Mouse (Mus musculus): ENCODE results near the gene Itprid1. TPM values are rescaled to one million over a fixed set of nuclear protein-coding genes. Genes with fewer than 3 reads are reported as not detected.

The Itprid1 gene
- total and polyA plus RNA-seq, 2 experiments from 2014 or later = 0.10 TPM; not detected in 1

- Histone ChIP-seq H3K9me3 (ENCODE audit: low read length) (no peaks in the 10 kb centered on the region), H3K4me2 (ENCODE audit: low read depth, low read length) (no peak overlapping the region), H3K4me3 (ENCODE audit: low read length) (no peak overlapping the region), H3K27me3 (ENCODE audit: insufficient read depth, low read length) (no peaks in the 10 kb centered on the region), H3K36me3 (ENCODE audit: insufficient read depth, low read length) (no peaks in the 10 kb centered on the region), H3K4me1 (ENCODE audit: insufficient read depth, low read length) (peaks cover 3% of the 10 kb centered on the region), H3K27ac (no peak overlapping the region), H3K9ac (replicated peaks; ENCODE audit: low read length) (no peak overlapping the region)
- peak; percentile 81 for ATAC-seq
- TF ChIP-seq CTCF (IDR thresholded peaks at IDR 0.05; ENCODE audit: low read depth) = peak; percentile 79
- DNase-seq (ENCODE audit: low spot score) = peak; percentile 92
- 23% methylated on average over 12 of the region's 12 CpGs for WGBS
Measured at GRCm38 (mm10) chr6:55803991-55804680, 32.6 kb upstream of the Itprid1 start.

GRCm38 (mm10) chr6:55804681-55805000 is 32.1 kb upstream of the Itprid1 start:
- Histone ChIP-seq H3K27ac (no peak overlapping the region), H3K9me3 (ENCODE audit: low read length) (no peaks in the 10 kb centered on the region), H3K36me3 (ENCODE audit: insufficient read depth, low read length) (no peaks in the 10 kb centered on the region), H3K4me1 (ENCODE audit: insufficient read depth, low read length) (peaks cover 3% of the 10 kb centered on the region), H3K4me2 (ENCODE audit: low read depth, low read length) (no peak overlapping the region), H3K9ac (replicated peaks; ENCODE audit: low read length) (no peak overlapping the region), H3K27me3 (ENCODE audit: insufficient read depth, low read length) (no peaks in the 10 kb centered on the region), H3K4me3 (ENCODE audit: low read length) (no peak overlapping the region)
- no peak for DNase-seq (ENCODE audit: low spot score)
- 82% methylated on average over 4 of the region's 4 CpGs for WGBS
- ATAC-seq = no peak
- no peak for TF ChIP-seq CTCF (IDR thresholded peaks at IDR 0.05; ENCODE audit: low read depth)

GRCm38 (mm10) chr6:55805291-55806137 is 31.2 kb upstream of the Itprid1 start:
- peak; percentile 57 for DNase-seq (ENCODE audit: low spot score)
- no peaks in the 10 kb centered on the region for H3K27me3 ChIP-seq (ENCODE audit: insufficient read depth, low read length)
- no peak overlapping the region for H3K9ac ChIP-seq (replicated peaks; ENCODE audit: low read length)
- H3K4me3 ChIP-seq (ENCODE audit: low read length) = no peak overlapping the region
- peaks cover 3% of the 10 kb centered on the region for H3K4me1 ChIP-seq (ENCODE audit: insufficient read depth, low read length)
- WGBS = 54% methylated on average over 9 of the region's 9 CpGs
- H3K4me2 ChIP-seq (ENCODE audit: low read depth, low read length) = no peak overlapping the region
- peak; percentile 87 for ATAC-seq
- H3K36me3 ChIP-seq (ENCODE audit: insufficient read depth, low read length) = no peaks in the 10 kb centered on the region
- no peak for TF ChIP-seq CTCF (IDR thresholded peaks at IDR 0.05; ENCODE audit: low read depth)
- no peak overlapping the region for H3K27ac ChIP-seq
- H3K9me3 ChIP-seq (ENCODE audit: low read length) = no peaks in the 10 kb centered on the region

- WGBS = 70% methylated on average over 2 of the region's 2 CpGs
- no peaks in the 10 kb centered on the region for H3K27me3 ChIP-seq (ENCODE audit: insufficient read depth, low read length)
- no peak overlapping the region for H3K27ac ChIP-seq
- ATAC-seq (no peak), DNase-seq (ENCODE audit: low spot score) (no peak)
- H3K9me3 ChIP-seq (ENCODE audit: low read length) = no peaks in the 10 kb centered on the region
- H3K4me2 ChIP-seq (ENCODE audit: low read depth, low read length) = no peak overlapping the region
- no peak for TF ChIP-seq CTCF (IDR thresholded peaks at IDR 0.05; ENCODE audit: low read depth)
- H3K4me1 ChIP-seq (ENCODE audit: insufficient read depth, low read length) = peaks cover 3% of the 10 kb centered on the region
- no peaks in the 10 kb centered on the region for H3K36me3 ChIP-seq (ENCODE audit: insufficient read depth, low read length)
- no peak overlapping the region for H3K4me3 ChIP-seq (ENCODE audit: low read length)
- no peak overlapping the region for H3K9ac ChIP-seq (replicated peaks; ENCODE audit: low read length)
Measured at GRCm38 (mm10) chr6:55806537-55806936, 30.2 kb upstream of the Itprid1 start.

- no peaks in the 10 kb centered on the region for H3K36me3 ChIP-seq (ENCODE audit: insufficient read depth, low read length)
- no peaks in the 10 kb centered on the region for H3K9me3 ChIP-seq (ENCODE audit: low read length)
- no peaks in the 10 kb centered on the region for H3K27me3 ChIP-seq (ENCODE audit: insufficient read depth, low read length)
- no peak overlapping the region for H3K4me2 ChIP-seq (ENCODE audit: low read depth, low read length)
- TF ChIP-seq CTCF (IDR thresholded peaks at IDR 0.05; ENCODE audit: low read depth) = no peak
- no peak for DNase-seq (ENCODE audit: low spot score)
- WGBS = 64% methylated on average over 3 of the region's 3 CpGs
- H3K9ac ChIP-seq (replicated peaks; ENCODE audit: low read length) = no peak overlapping the region
- H3K4me3 ChIP-seq (ENCODE audit: low read length) = no peak overlapping the region
- ATAC-seq = no peak
- H3K4me1 ChIP-seq (ENCODE audit: insufficient read depth, low read length) = peaks cover 3% of the 10 kb centered on the region; the same call in 1 of the 2 replicates
- no peak overlapping the region for H3K27ac ChIP-seq
Measured at GRCm38 (mm10) chr6:55808692-55809091, 28.0 kb upstream of the Itprid1 start.

GRCm38 (mm10) chr6:55811153-55811552 is 25.5 kb upstream of the Itprid1 start:
- Histone ChIP-seq H3K4me1 (ENCODE audit: insufficient read depth, low read length) (no peaks in the 10 kb centered on the region), H3K27ac (no peak overlapping the region), H3K9ac (replicated peaks; ENCODE audit: low read length) (no peak overlapping the region), H3K36me3 (ENCODE audit: insufficient read depth, low read length) (no peaks in the 10 kb centered on the region), H3K9me3 (ENCODE audit: low read length) (no peaks in the 10 kb centered on the region), H3K4me2 (ENCODE audit: low read depth, low read length) (no peak overlapping the region), H3K27me3 (ENCODE audit: insufficient read depth, low read length) (no peaks in the 10 kb centered on the region), H3K4me3 (ENCODE audit: low read length) (no peak overlapping the region)
- DNase-seq (ENCODE audit: low spot score) = no peak
- no peak for ATAC-seq
- no peak for TF ChIP-seq CTCF (IDR thresholded peaks at IDR 0.05; ENCODE audit: low read depth)
- WGBS = 75% methylated on average over 8 of the region's 8 CpGs

GRCm38 (mm10) chr6:55812353-55812752 is 24.3 kb upstream of the Itprid1 start:
- ATAC-seq (no peak), DNase-seq (ENCODE audit: low spot score) (no peak)
- Histone ChIP-seq H3K9me3 (ENCODE audit: low read length) (no peaks in the 10 kb centered on the region), H3K4me1 (ENCODE audit: insufficient read depth, low read length) (no peaks in the 10 kb centered on the region), H3K27me3 (ENCODE audit: insufficient read depth, low read length) (no peaks in the 10 kb centered on the region), H3K4me3 (ENCODE audit: low read length) (no peak overlapping the region), H3K27ac (no peak overlapping the region), H3K36me3 (ENCODE audit: insufficient read depth, low read length) (no peaks in the 10 kb centered on the region), H3K4me2 (ENCODE audit: low read depth, low read length) (no peak overlapping the region), H3K9ac (replicated peaks; ENCODE audit: low read length) (no peak overlapping the region)
- TF ChIP-seq CTCF (IDR thresholded peaks at IDR 0.05; ENCODE audit: low read depth) = peak; percentile 38
- 61% methylated on average over 1 of the region's 1 CpGs for WGBS

All from hindbrain, postnatal 0 days (tissue).